Mouse (Mus musculus) cerebral cortex, adult 2 months (tissue): ENCODE results near the gene Usp11.

Experiments used
- WGBS: fragments of 180-500 bp; shearing (Covaris S2); methylation state at CpG from one replicate; pipeline ENCODE4 v1.1.7; 2018; 5-methylcytosine and 5-hydroxymethylcytosine counted together

Usp11 gene

GRCm38 (mm10) chrX:20703741-20704290 lies at the start of gene Usp11:
TSS of gene Usp11 (plus strand) at chrX:20703906.
- 4% methylated on average over 30 of the region's 32 CpGs for WGBS

- 8% methylated on average over 5 of the region's 5 CpGs for WGBS
Observed at GRCm38 (mm10) chrX:20657593-20657992, 46.1 kb upstream of the Usp11 start.

- 4% methylated on average over 27 of the region's 27 CpGs for WGBS
Observed at GRCm38 (mm10) chrX:20658026-20658652, 45.6 kb upstream of the Usp11 start, which contains the start of gene Uba1. TSS of gene Uba1 (plus strand) at chrX:20658326.

DNA sequence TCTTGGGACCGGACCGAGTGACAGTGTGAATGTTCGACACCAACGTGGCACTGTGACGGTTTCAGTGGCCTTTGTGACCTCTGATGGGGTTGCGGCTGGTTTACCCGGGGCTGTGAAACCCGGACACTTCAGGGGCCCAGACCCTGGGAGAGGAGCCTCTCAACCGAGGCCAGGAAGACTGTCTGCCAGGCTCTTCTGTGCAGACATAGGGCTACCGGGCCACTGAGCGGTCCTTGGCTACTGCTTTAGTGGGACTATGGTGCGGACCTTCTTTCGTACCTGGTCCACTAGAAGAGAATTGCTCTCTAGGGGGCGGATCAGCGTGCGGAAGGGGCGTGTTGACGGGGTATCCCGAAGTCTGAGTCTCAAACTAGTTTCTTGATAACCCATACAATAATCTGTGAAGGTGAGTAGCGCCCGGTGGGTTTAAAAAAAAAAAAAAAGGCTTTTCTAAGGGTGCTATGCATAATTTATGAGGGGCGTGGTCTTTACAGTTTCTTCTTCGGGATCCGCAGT lies 44.8 kb upstream of the Usp11 start:
- 2% methylated on average over 24 of the region's 24 CpGs for WGBS

- WGBS, result 6% methylated on average over 5 of the region's 5 CpGs
Observed at GRCm38 (mm10) chrX:20662317-20662715, 41.4 kb upstream of the Usp11 start.

GRCm38 (mm10) chrX:20662716-20663443 lies 40.8 kb upstream of the Usp11 start:
- 4% methylated on average over 28 of the region's 28 CpGs for WGBS

DNA sequence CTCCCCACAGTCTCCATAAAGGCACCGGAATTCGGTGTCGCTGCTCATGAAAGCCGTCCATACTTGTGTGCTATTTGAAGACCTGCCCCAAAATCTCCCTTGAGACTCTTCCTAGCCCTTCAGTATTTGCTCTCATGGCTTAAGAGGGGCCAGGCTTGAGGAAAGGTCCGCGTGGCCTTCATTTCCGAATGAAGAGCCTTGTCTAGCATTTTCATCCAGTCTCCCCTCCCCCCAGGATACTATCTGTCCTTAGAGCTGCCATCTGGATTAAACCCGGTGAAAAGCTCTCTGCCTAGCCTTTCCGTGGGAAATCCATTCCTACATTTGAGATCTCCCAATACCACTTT lies 40.3 kb upstream of the Usp11 start:
- 3% methylated on average over 9 of the region's 9 CpGs for WGBS

- WGBS, result 5% methylated on average over 16 of the region's 16 CpGs
Observed at GRCm38 (mm10) chrX:20687519-20688067, 16.1 kb upstream of the Usp11 start, which contains the start of gene Cdk16. TSS of gene Cdk16 (plus strand) at chrX:20687954.

- whole genome bisulfite sequencing, result 7% methylated on average over 32 of the region's 33 CpGs
Observed at GRCm38 (mm10) chrX:20688068-20688547, 15.6 kb upstream of the Usp11 start.

DNA sequence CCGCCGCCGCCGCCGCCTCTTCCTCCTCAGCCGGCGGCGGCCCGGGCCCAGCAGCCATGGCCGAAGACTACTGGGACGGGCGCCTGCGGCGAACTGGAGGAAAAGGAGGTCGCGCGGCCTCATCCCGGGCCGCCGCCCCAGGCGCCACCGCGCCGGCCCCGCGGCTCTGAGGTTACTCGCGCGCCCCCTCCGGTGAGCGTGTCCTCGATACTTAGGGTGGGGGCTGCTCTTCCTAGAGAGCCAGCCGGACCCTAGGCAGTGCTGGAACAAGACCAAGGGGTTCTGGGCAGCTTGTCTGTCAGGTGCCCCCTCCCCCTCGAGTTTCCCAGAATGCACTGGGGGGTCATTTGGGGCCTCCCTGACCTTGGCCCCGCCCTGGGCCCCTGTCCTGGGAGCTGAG lies 15.1 kb upstream of the Usp11 start:
- WGBS, result 4% methylated on average over 17 of the region's 35 CpGs

DNA sequence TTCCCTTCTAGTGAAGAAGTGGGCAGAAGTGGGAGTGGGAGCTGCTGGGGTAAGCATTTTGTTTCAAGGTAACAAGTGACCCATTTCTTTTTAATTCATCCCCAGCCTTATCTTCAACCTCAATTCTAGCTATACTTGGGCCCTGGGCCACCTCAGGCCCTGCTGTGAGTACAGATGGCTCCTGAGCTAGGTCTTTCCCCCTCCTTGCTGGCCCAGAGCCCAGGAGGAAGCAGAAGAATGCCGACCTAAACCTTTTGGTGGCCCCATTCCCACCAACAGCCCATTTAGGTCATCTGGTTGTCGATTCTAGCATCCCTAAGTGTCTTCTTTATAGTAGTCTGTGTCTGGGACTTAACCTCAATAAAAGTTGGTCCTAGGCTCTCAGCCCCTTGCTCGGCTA lies 12.1 kb upstream of the Usp11 start:
- 41% methylated on average over 3 of the region's 3 CpGs for WGBS

GRCm38 (mm10) chrX:20692616-20693015 lies 11.1 kb upstream of the Usp11 start:
- WGBS, result 100% methylated on average over 1 of the region's 1 CpGs

- 91% methylated on average over 4 of the region's 4 CpGs for WGBS
Observed at GRCm38 (mm10) chrX:20695842-20696241, 7.9 kb upstream of the Usp11 start.

DNA sequence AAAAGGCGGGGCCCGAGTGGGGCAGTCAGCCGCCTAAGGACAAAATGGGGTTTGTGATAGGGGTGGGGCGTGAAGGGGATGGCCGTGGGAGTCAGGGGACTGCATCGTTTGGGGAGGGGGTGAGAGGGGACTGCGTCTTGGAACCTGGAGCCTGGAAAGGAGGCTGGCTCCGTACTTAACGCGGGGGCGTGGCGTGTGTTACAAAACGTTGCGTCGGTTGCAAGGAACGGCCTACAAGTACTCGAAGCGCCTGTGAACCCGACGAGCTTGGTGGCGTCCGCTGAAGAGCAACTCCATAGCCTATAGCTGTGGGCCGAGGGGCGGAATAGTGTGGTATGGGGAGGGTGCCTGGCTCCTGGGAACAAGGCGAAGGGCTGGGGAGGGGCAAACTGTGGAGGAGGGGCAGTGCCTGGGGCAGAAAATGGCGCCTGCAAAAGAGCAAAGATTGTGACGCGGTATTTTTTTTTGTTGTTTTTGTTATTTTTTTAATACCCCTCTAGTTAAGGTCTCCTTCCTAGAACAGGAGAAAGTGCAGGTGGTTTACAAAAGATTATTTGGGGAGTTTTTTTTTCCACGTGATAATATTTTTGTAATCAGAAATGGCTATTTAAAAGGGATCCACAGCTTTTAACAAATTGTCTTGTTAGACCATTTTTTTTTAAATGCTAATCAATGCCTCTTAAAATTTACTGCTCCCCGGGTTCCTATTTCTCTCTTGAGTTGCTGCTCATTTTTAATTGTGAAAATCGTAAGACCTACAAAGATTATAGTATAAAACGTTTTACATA lies 783 bp downstream of the Usp11 start:
- WGBS, result 4% methylated on average over 29 of the region's 32 CpGs

DNA sequence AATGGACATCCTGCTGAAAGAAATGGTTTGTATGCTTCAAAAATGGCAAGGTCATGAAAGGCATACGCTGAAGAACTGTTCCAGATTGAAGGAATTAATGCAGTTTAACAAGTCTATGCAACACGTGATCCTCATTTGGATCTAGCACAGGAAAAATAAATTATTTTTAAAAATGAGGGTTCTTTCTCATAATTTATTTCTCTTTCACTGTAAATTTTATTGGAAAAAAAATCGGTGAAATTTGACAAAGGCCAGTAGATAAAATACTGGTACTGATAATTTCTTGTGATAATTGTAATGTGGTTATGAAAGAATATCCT lies 1.3 kb downstream of the Usp11 start:
- 16% methylated on average over 3 of the region's 3 CpGs for WGBS

DNA sequence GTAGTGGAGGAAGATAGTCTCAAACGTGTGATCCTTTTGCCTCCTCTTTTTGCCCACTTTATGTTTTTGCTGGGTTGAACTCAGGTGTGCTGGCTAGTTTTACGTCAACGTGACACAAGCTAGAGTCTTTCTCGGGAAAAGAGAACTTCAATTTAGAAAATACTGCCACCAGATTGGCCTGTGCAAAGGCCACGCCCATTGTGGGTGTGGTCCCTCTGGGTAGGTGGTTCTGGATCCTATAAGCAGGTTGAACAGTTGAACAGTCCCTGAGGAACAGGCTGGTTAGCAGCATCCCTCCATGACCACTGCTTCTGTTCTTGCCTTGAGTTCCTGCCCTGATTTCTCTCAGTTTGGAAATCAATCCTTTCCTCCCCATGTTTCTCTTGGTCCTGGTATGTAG lies 25.0 kb downstream of the Usp11 start:
- 84% methylated on average over 5 of the region's 5 CpGs for WGBS

DNA sequence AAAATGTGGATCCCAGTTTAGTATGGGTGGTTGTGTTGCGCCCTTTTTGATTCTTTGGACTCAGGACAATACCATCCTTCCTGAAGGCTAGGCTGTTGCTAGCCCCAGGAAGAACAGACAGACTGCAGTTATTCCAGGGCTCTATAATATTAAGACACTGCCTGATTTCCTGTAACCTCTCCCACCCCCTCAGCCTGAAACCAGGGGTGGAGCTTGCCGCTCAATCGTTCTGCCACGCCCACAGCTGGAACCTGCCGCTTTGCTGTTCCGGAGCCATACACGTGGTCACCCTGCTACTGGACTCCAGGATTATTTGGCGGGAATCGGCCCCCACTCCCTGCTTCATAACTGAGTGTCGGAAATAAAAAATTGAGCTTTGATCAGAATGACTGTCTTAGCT lies 26.3 kb downstream of the Usp11 start:
- 56% methylated on average over 10 of the region's 10 CpGs for WGBS

GRCm38 (mm10) chrX:20736479-20736878 lies 32.8 kb downstream of the Usp11 start:
- WGBS, result 60% methylated on average over 4 of the region's 4 CpGs

DNA sequence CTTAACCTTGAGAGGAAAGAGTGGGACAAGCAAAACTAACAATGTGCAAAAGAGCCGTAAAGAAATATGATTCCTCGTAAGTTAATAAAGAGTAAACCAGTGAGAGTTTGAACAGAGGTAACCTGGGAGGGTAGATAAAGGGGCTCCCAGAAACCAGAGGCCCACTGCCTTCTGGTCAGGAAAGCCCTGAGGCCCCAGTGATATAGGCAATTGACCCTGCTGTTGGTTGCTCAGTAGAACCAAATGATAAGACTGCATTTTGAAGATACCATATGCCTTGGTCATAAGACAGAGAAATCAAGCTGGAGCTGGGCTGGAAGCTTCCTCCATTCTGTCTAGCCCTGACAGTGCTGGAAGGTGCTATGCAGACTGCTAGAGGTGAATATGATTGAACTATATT lies 45.1 kb downstream of the Usp11 start:
- 100% methylated on average over 2 of the region's 2 CpGs for WGBS

DNA sequence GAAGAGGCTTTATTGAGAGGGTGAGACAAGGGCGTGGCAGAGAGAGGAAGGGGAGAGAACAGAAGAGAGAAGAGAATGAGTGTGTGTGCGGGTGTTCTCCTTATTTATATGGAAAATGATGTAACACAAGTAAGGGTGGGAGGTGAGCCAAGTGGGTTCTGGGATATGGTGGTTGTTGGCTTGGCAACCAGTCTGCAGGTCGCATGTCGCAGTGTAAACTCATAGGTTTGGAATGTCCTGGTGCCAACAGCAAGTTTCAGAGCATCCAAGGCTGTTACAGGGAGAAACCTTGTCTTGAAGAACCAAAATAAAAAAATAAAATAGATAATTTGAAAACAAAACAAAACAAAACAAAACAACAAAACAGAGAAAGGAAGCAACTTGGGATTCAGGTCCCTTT lies 57.5 kb downstream of the Usp11 start:
- WGBS, result 82% methylated on average over 4 of the region's 4 CpGs
